Mouse (Mus musculus) neural tube, embryonic 15.5 days (tissue): ENCODE measurements around the gene Cd200. TPM values are rescaled to one million over a fixed set of nuclear protein-coding genes. Genes with fewer than 3 reads are reported as not detected.
"Not testable (repeated sequence)": the region's sequence is repeated elsewhere in the genome, so short reads cannot be mapped to it uniquely, and the experiment has no call there.

Experiments
- ATAC-seq: fragments of 200-750 bp; cut with Nextera tagmentation; 2 replicates; pipeline ENCODE4 v1.8.0; 2017; ENCODE audit warnings: mild to moderate bottlenecking, moderate TSS enrichment, moderate library complexity; ENCODE audit not compliant: low FRiP score
- H3K27ac ChIP-seq: fragments of 300-500 bp; sonication (generic); replicated peaks from 2 replicates; pipeline ENCODE4 v1.5.1; 2015; ENCODE audit warnings: mild to moderate bottlenecking, inconsistent platforms
- H3K27me3 ChIP-seq: fragments of 300-500 bp; sonication (generic); replicated peaks from 2 replicates; pipeline ENCODE4 v1.6.1; 2015; ENCODE audit warnings: inconsistent platforms
- H3K36me3 ChIP-seq: fragments of 300-500 bp; sonication (generic); 2 replicates; pipeline ENCODE4 v1.6.1; 2015; ENCODE audit warnings: inconsistent platforms
- H3K4me1 ChIP-seq: fragments of 300-500 bp; sonication (generic); 2 replicates; pipeline ENCODE4 v1.6.1; 2015; ENCODE audit warnings: inconsistent platforms
- H3K4me2 ChIP-seq: fragments of 300-500 bp; sonication (generic); 2 replicates; pipeline ENCODE4 v1.6.1; 2015; ENCODE audit warnings: inconsistent platforms, mild to moderate bottlenecking, moderate library complexity
- H3K4me3 ChIP-seq: fragments of 300-500 bp; sonication (generic); replicated peaks from 2 replicates; pipeline ENCODE4 v1.5.1; 2015; ENCODE audit warnings: mild to moderate bottlenecking, inconsistent platforms
- H3K9ac ChIP-seq: fragments of 300-500 bp; sonication (generic); replicated peaks from 2 replicates; pipeline ENCODE4 v1.6.1; 2015; ENCODE audit warnings: mild to moderate bottlenecking, inconsistent platforms
- H3K9me3 ChIP-seq: fragments of 300-500 bp; sonication (generic); replicated peaks from 2 replicates; pipeline ENCODE4 v1.6.1; 2016; ENCODE audit warnings: inconsistent platforms
- WGBS: fragments of 180-500 bp; shearing (Covaris S2); methylation state at CpG from one replicate; pipeline ENCODE4 v1.1.7; 2015; ENCODE audit warnings: mixed read lengths; 5-methylcytosine and 5-hydroxymethylcytosine counted together
- polyA plus RNA-seq: library from polyadenylated mRNA; unstranded; fragments of >200 nt; fragmentation: Nextera tagmentation; extraction: Ambion mirVana; gene quantifications from 2 replicates; pipeline ENCODE4 v1.2.1, GENCODE M21; 2015

The Cd200 gene
- polyA plus RNA-seq, 1 experiment from 2014 or later, result 354 TPM

GRCm38 (mm10) chr16:45376812-45377211, 32.0 kb downstream of the Cd200 start:
- no peak for ATAC-seq
- Histone ChIP-seq H3K4me2 (no peak overlapping the region), H3K9me3 (no peaks in the 10 kb centered on the region), H3K4me3 (no peak overlapping the region), H3K4me1 (no peaks in the 10 kb centered on the region), H3K27ac (no peak overlapping the region), H3K9ac (no peak overlapping the region), H3K36me3 (peaks cover 16% of the 10 kb centered on the region), H3K27me3 (no peaks in the 10 kb centered on the region)
- 72% methylated on average over 2 of the region's 2 CpGs for WGBS

- no peak overlapping the region for H3K27ac ChIP-seq
- no peaks in the 10 kb centered on the region for H3K9me3 ChIP-seq
- 79% methylated on average over 4 of the region's 4 CpGs for WGBS
- no peak overlapping the region for H3K4me3 ChIP-seq
- H3K4me2 ChIP-seq, result no peak overlapping the region
- peaks cover 11% of the 10 kb centered on the region for H3K36me3 ChIP-seq
- H3K27me3 ChIP-seq, result no peaks in the 10 kb centered on the region
- H3K9ac ChIP-seq, result no peak overlapping the region
- no peak for ATAC-seq
- no peaks in the 10 kb centered on the region for H3K4me1 ChIP-seq
Observed at GRCm38 (mm10) chr16:45376294-45376693, 32.6 kb downstream of the Cd200 start.

GRCm38 (mm10) chr16:45375506-45376225, 33.2 kb downstream of the Cd200 start:
- 83% methylated on average over 2 of the region's 2 CpGs for WGBS
- Histone ChIP-seq H3K9ac (no peak overlapping the region), H3K4me3 (no peak overlapping the region), H3K36me3 (peaks cover 5% of the 10 kb centered on the region), H3K27ac (no peak overlapping the region), H3K4me2 (no peak overlapping the region), H3K4me1 (no peaks in the 10 kb centered on the region), H3K9me3 (no peaks in the 10 kb centered on the region), H3K27me3 (no peaks in the 10 kb centered on the region)
- no peak for ATAC-seq

GRCm38 (mm10) chr16:45374074-45374473, 34.8 kb downstream of the Cd200 start:
- ATAC-seq, result no peak
- H3K27ac ChIP-seq, result no peak overlapping the region
- H3K4me2 ChIP-seq, result no peak overlapping the region
- H3K4me3 ChIP-seq, result no peak overlapping the region
- no peaks in the 10 kb centered on the region for H3K36me3 ChIP-seq
- H3K4me1 ChIP-seq, result no peaks in the 10 kb centered on the region
- H3K9ac ChIP-seq, result no peak overlapping the region
- no peaks in the 10 kb centered on the region for H3K27me3 ChIP-seq
- H3K9me3 ChIP-seq, result no peaks in the 10 kb centered on the region
- WGBS, result 88% methylated on average over 2 of the region's 2 CpGs

GRCm38 (mm10) chr16:45371076-45371475, 37.8 kb downstream of the Cd200 start:
- Histone ChIP-seq H3K9ac (no peak overlapping the region), H3K4me2 (no peak overlapping the region), H3K9me3 (no peaks in the 10 kb centered on the region), H3K27me3 (no peaks in the 10 kb centered on the region), H3K4me1 (no peaks in the 10 kb centered on the region), H3K4me3 (no peak overlapping the region), H3K36me3 (no peaks in the 10 kb centered on the region), H3K27ac (no peak overlapping the region)
- ATAC-seq, result no peak
- WGBS, result 92% methylated on average over 1 of the region's 1 CpGs

- no peak for ATAC-seq
- Histone ChIP-seq H3K27ac (no peak overlapping the region), H3K9me3 (no peaks in the 10 kb centered on the region), H3K9ac (no peak overlapping the region), H3K4me2 (no peak overlapping the region), H3K4me3 (no peak overlapping the region), H3K4me1 (no peaks in the 10 kb centered on the region), H3K36me3 (no peaks in the 10 kb centered on the region), H3K27me3 (no peaks in the 10 kb centered on the region)
- 80% methylated on average over 4 of the region's 4 CpGs for WGBS
Observed at GRCm38 (mm10) chr16:45369285-45369965, 39.4 kb downstream of the Cd200 start.

- Histone ChIP-seq H3K9ac (no peak overlapping the region), H3K27ac (no peak overlapping the region), H3K4me3 (no peak overlapping the region), H3K4me2 (no peak overlapping the region), H3K36me3 (no peaks in the 10 kb centered on the region), H3K9me3 (no peaks in the 10 kb centered on the region), H3K27me3 (no peaks in the 10 kb centered on the region), H3K4me1 (no peaks in the 10 kb centered on the region)
- 82% methylated on average over 7 of the region's 7 CpGs for WGBS
- ATAC-seq, result no peak
Observed at GRCm38 (mm10) chr16:45366111-45366510, 42.7 kb downstream of the Cd200 start.

GRCm38 (mm10) chr16:45365353-45365752, 43.5 kb downstream of the Cd200 start:
- Histone ChIP-seq H3K4me3 (no peak overlapping the region), H3K27ac (no peak overlapping the region), H3K9ac (no peak overlapping the region), H3K4me2 (no peak overlapping the region), H3K36me3 (no peaks in the 10 kb centered on the region), H3K27me3 (no peaks in the 10 kb centered on the region), H3K9me3 (no peaks in the 10 kb centered on the region), H3K4me1 (no peaks in the 10 kb centered on the region)
- no peak for ATAC-seq
- WGBS, result 85% methylated on average over 9 of the region's 9 CpGs

- no peak overlapping the region for H3K4me3 ChIP-seq
- no peaks in the 10 kb centered on the region for H3K9me3 ChIP-seq
- no peak overlapping the region for H3K27ac ChIP-seq
- no peaks in the 10 kb centered on the region for H3K36me3 ChIP-seq
- H3K4me2 ChIP-seq, result no peak overlapping the region
- WGBS, result 94% methylated on average over 1 of the region's 1 CpGs
- no peak overlapping the region for H3K9ac ChIP-seq
- H3K27me3 ChIP-seq, result no peaks in the 10 kb centered on the region
- H3K4me1 ChIP-seq, result no peaks in the 10 kb centered on the region
- ATAC-seq, result no peak
Observed at GRCm38 (mm10) chr16:45364627-45365026, 44.2 kb downstream of the Cd200 start.

- WGBS, result 85% methylated on average over 4 of the region's 4 CpGs
- Histone ChIP-seq H3K4me3 (no peak overlapping the region), H3K9ac (no peak overlapping the region), H3K36me3 (no peaks in the 10 kb centered on the region), H3K4me2 (no peak overlapping the region), H3K4me1 (no peaks in the 10 kb centered on the region), H3K27ac (no peak overlapping the region), H3K9me3 (no peaks in the 10 kb centered on the region), H3K27me3 (no peaks in the 10 kb centered on the region)
- no peak for ATAC-seq
Observed at GRCm38 (mm10) chr16:45363480-45364045, 45.3 kb downstream of the Cd200 start.

- no peak overlapping the region for H3K4me2 ChIP-seq
- no peaks in the 10 kb centered on the region for H3K27me3 ChIP-seq
- no peaks in the 10 kb centered on the region for H3K4me1 ChIP-seq
- no peaks in the 10 kb centered on the region for H3K36me3 ChIP-seq
- H3K9me3 ChIP-seq, result no peaks in the 10 kb centered on the region
- no peak overlapping the region for H3K4me3 ChIP-seq
- no peak for ATAC-seq
- H3K27ac ChIP-seq, result no peak overlapping the region
- H3K9ac ChIP-seq, result no peak overlapping the region
Observed at GRCm38 (mm10) chr16:45361450-45361849, 47.4 kb downstream of the Cd200 start.

GRCm38 (mm10) chr16:45358441-45358840, 50.4 kb downstream of the Cd200 start:
- 95% methylated on average over 5 of the region's 5 CpGs for WGBS
- not testable (repeated sequence) for H3K36me3 ChIP-seq, H3K9ac ChIP-seq, H3K4me1 ChIP-seq, ATAC-seq, H3K4me3 ChIP-seq, H3K27ac ChIP-seq, H3K9me3 ChIP-seq, H3K27me3 ChIP-seq, H3K4me2 ChIP-seq
